Mouse (Mus musculus) erythroblast, embryonic 14.5 days (primary cell): Measurements from ENCODE around the gene Muc4.

Experiments
- GATA1 ChIP-seq: IDR thresholded peaks from 2 replicates; pipeline ENCODE4 v1.6.1; 2012; ENCODE audit warnings: low read length, inconsistent platforms, mixed read lengths
- TAL1 ChIP-seq: IDR thresholded peaks from 3 replicates; pipeline ENCODE4 v1.6.1; 2012; ENCODE audit warnings: low read length, inconsistent platforms, mixed read lengths

DNA sequence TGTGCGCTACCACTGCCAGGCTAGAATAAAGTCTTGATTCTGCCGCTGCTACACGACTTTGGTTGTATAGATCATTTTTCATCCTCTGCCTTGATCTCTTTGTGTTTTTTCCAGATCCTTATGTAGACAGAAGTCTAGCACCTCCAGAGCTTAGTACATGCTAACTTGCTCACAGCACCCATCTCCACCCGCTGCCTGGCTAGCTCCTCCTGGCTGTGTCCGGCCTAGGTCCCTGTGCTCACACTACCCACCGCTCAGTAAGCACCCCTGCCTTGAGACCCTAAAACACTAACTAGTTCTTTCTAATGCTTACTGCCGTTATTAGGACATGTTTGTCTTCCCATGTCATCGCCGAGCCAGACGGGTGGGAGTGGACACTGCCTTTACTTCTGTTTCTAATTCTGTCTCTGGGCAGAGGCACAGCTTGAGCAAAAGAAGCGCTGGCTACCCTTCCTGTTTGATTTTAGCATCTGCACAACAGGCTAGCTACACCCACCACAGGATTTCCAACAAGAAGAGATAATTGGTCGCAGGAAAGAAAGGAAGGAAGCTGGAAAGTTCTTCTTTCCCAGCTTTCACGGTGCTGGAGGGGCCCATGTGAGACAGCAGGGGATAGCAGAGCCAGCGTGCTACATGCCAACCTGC lies 25.1 kb upstream of the Muc4 start:
- TF ChIP-seq GATA1 = no peak
- no peak for TF ChIP-seq TAL1
